Mouse (Mus musculus): ENCODE measurements at regions not wholly inside any gene's neighbourhood (a gene's known extent, or its start where the extent isn't known, plus 50 kb on each side); places are given as distances from the start of the nearest gene placed in this dataset.
A peak's percentile ranks its signal among the peaks of the same experiment; 100 is the strongest.

- no peak for DNase-seq (ENCODE audit: low spot score in 2 of 2)
Measured at GRCm38 (mm10) chr14:47857731-47858556, 209.7 kb downstream of the Ktn1 start.

- DNase-seq (ENCODE audit: low spot score in 2 of 2): no peak
Measured at GRCm38 (mm10) chr14:47862556-47862955, 214.3 kb downstream of the Ktn1 start.

DNA sequence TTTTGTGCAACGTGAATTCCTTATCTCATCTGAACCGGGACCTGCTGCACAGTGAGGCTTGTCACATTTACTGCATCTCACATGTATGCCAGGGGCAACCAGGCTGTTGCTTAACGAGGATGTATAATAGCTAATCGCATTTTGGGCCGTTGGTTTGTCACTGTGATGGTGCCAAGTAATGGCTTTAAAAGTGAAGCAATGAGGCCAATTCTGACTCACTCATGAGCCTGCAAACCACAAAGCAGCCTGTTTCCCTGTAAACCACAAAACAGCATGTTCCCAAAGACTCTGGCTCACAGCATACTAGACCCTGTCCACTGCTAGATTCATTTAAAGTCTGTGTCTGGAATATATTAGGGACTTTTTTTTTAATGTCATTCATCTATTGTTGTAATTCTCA lies 214.8 kb downstream of the Ktn1 start:
- DNase-seq (ENCODE audit: low spot score in 2 of 2): peak in 1 of 2 experiments; percentile 29

DNA sequence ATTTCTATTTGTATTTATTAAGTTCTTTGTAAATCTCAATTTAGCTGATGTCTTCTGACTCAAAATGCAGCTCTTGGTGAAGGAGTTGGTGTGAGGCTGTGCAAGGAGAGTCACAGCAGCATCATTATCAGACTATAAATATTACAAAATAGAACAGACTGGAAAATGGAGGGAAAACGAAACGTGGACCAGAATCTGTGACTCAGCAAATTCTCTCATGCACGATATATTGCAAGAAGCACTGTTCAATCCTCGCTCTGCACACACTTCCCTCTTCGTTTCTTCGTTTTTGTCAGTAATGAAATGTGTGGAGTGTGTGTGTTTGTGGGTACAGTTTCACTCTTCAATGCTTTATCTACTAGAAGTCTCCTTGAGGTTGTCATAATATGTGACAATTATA lies 215.5 kb downstream of the Ktn1 start:
- DNase-seq (ENCODE audit: low spot score in 2 of 2): no peak

- DNase-seq (ENCODE audit: low spot score in 2 of 2): no peak
Measured at GRCm38 (mm10) chr14:47867017-47867416, 218.8 kb downstream of the Ktn1 start.

DNA sequence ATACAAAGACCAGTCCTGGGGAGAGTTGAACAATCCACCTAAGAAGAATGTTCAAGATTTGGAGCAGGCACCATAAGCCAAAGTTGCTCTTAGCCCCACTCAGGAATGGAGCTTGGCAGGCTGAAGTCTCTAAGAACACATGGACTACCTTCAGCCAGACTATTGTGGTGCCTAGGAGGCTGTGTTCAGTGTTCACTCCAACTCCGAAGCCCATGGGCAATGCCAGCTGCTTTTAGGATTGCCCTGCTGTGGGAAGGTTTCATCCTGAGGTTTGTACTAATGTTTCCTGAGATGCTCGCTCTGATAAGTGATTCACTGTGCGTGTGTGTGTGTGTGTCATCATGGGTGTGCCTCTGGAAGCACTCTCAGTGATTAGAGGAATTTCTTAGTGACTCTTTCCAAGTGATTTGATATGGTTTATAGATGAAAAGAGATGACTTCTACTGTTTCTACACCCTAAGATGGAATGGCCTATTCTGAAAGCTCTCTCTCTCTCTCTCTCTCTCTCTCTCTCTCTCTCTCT lies 220.1 kb downstream of the Ktn1 start:
- DNase-seq (ENCODE audit: low spot score in 2 of 2): no peak

DNA sequence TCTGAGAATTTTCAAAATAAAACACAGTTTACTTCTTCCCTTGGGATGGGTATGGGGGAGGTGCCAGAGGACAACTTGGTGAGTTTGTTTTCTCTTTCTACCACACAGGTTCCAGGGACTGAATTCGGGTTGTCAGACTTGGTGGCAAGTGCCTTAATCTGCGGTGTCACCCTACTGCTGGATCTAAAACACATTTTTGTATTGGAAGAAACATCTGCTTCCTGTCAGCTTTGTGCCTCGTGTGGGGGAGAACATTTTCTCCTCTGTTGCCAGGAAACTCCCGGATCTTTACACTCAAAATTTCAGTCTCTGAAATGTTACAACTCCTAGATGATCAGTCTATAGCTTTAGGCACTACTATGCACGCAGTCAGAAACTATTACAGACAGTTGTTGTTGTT lies 228.3 kb downstream of the Ktn1 start:
- DNase-seq (ENCODE audit: low spot score in 2 of 2): no peak

GRCm38 (mm10) chr14:47877167-47877566 lies 228.9 kb downstream of the Ktn1 start:
- no peak for DNase-seq (ENCODE audit: low spot score in 2 of 2)

DNA sequence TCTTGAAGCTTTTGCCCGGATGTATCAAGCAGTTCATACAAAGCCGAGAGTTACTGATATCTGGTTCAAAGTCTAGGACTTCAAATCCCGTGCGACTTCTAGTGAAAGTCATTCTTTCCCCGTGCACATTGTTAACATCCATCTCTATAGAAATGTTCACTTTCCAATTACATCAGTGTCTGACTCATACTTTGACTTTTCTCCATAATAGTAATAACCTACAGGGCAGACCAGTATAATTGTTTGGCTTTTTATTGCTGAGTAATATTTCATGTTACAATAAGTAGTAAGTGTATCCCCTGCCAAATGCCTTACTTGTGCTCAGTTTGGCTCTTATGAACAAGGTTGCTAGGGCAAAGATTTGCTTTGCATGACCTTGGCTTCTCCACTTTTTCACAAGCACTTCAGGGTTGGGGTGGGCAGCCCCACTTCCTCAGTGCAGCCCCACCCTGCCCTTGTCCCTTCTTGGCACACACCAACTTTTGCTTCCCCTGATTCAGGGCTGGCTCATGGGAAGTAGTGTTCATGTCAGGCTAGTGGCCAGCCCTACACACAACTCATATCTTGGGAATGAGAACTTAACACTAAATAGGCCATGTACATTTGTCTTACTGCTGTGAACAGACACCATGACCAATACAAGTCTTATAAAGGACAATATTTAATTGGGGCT lies 229.7 kb downstream of the Ktn1 start:
- no peak for DNase-seq (ENCODE audit: low spot score in 2 of 2)

- no peak for DNase-seq (ENCODE audit: low spot score in 2 of 2)
Measured at GRCm38 (mm10) chr14:47885326-47885725, 235.3 kb upstream of the Peli2 start.

DNA sequence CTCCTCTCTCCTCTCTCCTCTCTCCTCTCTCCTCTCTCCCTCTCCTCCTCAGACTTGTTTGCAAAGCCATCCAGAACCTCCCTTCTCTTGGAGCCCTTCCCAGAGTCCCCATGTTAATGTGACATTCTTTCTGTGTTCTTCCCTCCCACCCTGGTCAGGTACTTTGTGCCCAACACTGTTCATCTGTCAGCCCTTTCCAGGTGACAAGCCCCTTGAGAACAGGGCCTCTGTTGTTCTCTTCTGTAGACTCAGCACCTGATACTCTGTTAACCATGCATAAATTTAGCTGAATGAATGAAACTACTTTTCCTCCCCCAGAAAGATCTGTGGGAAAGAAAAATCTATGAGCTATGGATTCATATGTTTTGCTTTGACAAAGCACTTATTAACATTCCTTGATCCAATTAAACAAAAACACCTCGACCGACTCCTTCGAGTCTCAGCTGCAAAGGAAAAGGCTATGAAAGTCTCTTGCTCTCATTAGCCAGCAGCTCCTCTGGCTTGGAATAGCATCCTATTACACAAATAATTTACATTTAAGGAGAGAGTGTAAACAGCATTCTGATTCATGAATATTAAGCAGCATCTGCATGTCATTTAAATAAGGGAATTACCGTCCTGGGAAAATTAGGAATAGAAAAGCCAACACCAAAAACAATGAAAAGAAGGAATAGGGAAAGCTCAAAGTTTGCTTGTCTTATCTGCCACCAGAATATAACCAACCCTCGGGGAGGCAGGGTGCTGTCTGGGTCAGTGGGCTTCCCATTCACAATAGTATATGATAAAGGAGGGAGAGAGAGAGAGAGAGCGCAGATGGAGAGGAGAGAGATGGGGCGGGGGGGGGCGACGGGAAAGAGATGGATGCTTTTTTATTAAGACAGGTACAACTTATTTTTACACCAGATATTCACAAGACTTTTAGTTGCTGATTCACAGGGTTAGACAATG lies 230.1 kb upstream of the Peli2 start:
- DNase-seq (ENCODE audit: low spot score in 2 of 2): no peak

DNA sequence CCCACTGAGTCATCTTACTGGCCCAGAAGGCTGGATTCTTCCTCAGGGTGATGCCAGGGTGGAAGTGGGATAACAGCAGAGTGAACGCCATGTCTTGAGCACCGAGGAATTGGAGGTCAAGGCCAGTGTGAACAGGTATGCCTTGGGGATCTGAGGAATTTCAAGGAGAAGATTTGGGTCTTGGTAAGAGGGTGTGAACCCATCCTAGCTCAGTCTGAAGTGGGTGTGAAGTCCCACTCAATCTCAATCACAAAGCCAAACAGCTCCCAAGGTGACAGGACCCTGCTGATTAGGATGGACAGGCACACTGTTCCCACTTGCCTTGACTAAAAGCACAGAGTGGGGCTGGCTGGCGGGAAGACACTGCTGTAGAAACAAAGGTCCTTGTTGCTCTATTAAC lies 224.0 kb upstream of the Peli2 start:
- no peak for DNase-seq (ENCODE audit: low spot score in 2 of 2)

DNA sequence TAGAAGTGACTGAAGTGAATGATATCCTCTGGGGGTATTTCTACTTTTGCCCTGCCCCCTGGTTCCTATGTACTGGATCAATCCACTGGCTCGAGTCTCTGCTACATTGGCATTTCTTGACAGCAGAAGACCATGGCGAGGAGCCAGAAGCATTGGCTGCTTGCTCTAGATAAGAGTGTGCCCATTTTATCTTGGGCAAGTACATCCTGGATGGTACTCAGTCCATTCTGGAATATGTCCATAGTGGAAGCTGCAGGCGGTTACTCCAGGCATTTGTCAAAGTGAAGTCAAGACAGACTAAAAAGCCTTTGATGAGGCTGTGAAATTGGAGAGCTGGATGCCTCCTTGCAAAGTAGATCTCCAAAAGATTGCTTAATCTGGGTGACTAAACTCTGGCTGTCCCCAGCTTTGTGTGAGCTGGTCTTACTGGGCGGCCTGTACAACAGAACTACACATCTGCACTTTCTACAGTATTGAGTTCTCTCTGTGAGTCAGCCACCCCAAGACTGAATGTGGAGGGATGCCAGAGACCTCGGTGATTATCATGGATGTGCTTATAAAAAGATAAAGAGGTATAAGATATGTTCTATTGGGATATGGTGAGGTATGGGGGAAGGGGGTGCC lies 222.6 kb upstream of the Peli2 start:
- peak in 1 of 2 experiments; percentile 3 for DNase-seq (ENCODE audit: low spot score in 2 of 2)

DNA sequence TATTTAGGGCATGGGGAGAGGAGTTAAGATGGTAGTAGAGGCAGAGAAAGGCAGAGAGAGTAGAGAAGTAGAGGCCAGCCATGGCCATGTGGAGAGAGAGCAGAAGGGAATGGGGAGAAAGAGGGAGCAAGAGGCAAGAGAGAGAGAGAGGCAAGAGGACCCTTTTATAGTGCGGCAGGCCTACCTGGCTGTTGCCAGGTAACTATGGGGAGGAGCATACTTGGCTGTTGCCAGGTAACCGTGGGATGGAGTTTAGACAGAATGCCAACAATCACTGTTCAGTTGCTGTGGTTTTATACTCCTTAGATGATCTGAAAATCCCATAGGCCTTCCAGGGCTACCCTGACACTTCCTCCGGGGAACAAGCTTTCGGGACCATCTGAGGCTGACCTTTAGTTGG lies 222.0 kb upstream of the Peli2 start:
- DNase-seq (ENCODE audit: low spot score in 2 of 2): no peak

DNA sequence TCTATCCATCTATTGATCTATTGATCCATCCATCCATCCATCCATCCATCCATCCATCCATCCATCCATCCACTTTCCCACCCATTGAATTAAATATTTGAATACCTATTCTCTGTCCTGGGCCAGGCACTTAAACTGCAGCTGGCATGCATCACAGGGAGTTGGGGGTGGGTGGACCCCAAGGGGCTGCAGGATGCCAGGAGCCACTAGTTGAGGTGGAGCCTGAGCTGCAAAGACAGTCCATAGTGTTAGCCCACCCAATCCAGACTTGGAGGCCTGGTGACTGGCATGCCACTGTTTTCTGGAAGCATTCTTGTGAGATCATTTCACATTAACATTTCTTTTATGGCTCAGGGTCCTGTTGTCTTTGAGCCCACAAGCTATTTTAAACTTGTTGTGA lies 215.3 kb upstream of the Peli2 start:
- no peak for DNase-seq (ENCODE audit: low spot score in 2 of 2)

- DNase-seq (ENCODE audit: low spot score in 2 of 2): no peak
Measured at GRCm38 (mm10) chr14:47909129-47909528, 211.5 kb upstream of the Peli2 start.

- DNase-seq (ENCODE audit: low spot score in 2 of 2): no peak
Measured at GRCm38 (mm10) chr14:47910741-47911295, 209.8 kb upstream of the Peli2 start.

DNA sequence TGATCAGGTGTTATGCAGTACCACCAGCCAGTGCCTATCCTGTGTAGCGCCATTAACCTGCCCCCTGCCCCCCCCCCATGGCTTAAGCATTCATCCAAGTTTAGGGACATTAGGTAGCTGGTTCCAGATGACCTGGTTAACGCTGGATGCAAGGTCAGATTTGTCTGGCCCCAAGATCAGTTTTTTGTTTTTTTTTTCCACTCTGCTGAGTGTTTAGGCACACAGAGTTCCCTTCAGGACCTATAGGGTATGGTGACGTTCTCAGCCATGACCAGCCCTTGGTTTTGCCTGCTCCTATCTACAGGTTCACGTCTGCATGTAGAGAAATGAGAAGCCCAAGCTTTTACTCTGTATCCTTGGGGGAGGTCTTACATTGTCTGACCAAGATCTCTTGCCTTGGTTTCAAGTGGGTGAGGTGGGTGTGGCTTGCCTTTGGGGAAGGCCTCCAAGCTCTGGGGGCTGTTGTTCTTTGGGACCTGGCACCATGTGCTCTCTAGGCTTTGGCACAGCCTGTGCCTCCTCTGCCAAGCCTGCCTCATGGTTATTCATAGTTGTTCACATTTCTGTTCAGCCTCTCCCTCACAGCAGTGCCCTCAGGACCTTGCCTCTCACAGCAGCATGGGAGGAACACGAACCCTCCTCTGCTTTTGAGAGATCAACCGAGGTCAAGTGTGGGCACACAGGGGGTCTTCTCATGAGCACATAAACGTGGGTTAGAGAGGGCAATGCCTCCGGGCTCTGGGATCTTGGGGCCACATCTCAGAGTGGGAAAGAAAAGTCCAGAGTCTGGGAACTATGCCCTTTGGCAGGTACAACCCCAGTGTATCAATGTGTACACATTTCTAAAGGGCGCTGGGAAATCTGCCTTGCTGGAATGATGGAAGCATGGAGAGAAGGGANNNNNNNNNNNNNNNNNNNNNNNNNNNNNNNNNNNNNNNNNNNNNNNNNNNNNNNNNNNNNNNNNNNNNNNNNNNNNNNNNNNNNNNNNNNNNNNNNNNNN lies 208.8 kb upstream of the Peli2 start:
- no peak for DNase-seq (ENCODE audit: low spot score in 2 of 2)

- DNase-seq (ENCODE audit: low spot score in 2 of 2): no peak
Measured at GRCm38 (mm10) chr14:47915621-47916020, 205.0 kb upstream of the Peli2 start.
